Mouse (Mus musculus) liver, postnatal 0 days (tissue): ENCODE measurements at regions not wholly inside any gene's neighbourhood (a gene's known extent, or its start where the extent isn't known, plus 50 kb on each side); places are given as distances from the start of the nearest gene placed in this dataset.

ENCODE experiments used
- CTCF ChIP-seq: sonication (generic); IDR thresholded peaks from 2 replicates; pipeline ENCODE4 v1.5.1; 2016; ENCODE audit warnings: antibody characterized with exemption, low read depth
- EP300 ChIP-seq: IDR thresholded peaks from 2 replicates; pipeline ENCODE4 v1.6.1; 2016; ENCODE audit warnings: antibody characterized with exemption, low read depth, mild to moderate bottlenecking

GRCm38 (mm10) chr11:16701826-16702225 is 50.2 kb upstream of the Egfr start:
- no peak for TF ChIP-seq CTCF
- TF ChIP-seq EP300, result peak; percentile 80
